Mouse (Mus musculus): Measurements from ENCODE around the gene Fchsd2.
A peak's percentile ranks its signal among the peaks of the same experiment; 100 is the strongest.

GRCm38 (mm10) chr7:101107968-101108652, 15.4 kb downstream of the Fchsd2 start:
- TF ChIP-seq CTCF (IDR thresholded peaks at IDR 0.05; ENCODE audit: low read depth) (peak; percentile 78), EP300 (IDR thresholded peaks at IDR 0.05; ENCODE audit: low read depth) (no peak)
